Mouse (Mus musculus) heart, embryonic 16.5 days (tissue): ENCODE results near the gene Glb1l. TPM values are rescaled to one million over a fixed set of nuclear protein-coding genes. Genes with fewer than 3 reads are reported as not detected.

Experiments used
- ATAC-seq: fragments of 200-750 bp; cut with Nextera tagmentation; replicated peaks from 2 replicates; pipeline ENCODE4 v1.8.0; 2017; ENCODE audit warnings: moderate number of reproducible peaks; ENCODE audit not compliant: insufficient read depth, low FRiP score; ENCODE audit errors: extremely low read depth
- H3K27ac ChIP-seq: fragments of 300-500 bp; sonication (generic); 2 replicates; pipeline ENCODE4 v1.5.1; 2014; ENCODE audit warnings: mild to moderate bottlenecking, low read length, control low read depth, moderate library complexity
- H3K27me3 ChIP-seq: fragments of 300-500 bp; sonication (generic); 2 replicates; pipeline ENCODE4 v1.6.1; 2014; ENCODE audit warnings: low read length, mixed read lengths; ENCODE audit not compliant: control insufficient read depth, insufficient read depth
- H3K36me3 ChIP-seq: fragments of 300-500 bp; sonication (generic); 2 replicates; pipeline ENCODE4 v1.6.1; 2014; ENCODE audit not compliant: control insufficient read depth, insufficient read depth
- H3K4me1 ChIP-seq: fragments of 300-500 bp; sonication (generic); 2 replicates; pipeline ENCODE4 v1.6.1; 2014; ENCODE audit warnings: low read length, mixed read lengths; ENCODE audit not compliant: control insufficient read depth, insufficient read depth
- H3K4me2 ChIP-seq: fragments of 300-500 bp; sonication (generic); 2 replicates; pipeline ENCODE4 v1.6.1; 2014; ENCODE audit warnings: low read depth, mild to moderate bottlenecking, control low read depth, low read length
- H3K4me3 ChIP-seq: fragments of 300-500 bp; sonication (generic); 2 replicates; pipeline ENCODE4 v1.5.1; 2014; ENCODE audit warnings: mild to moderate bottlenecking, control low read depth, low read length
- H3K9ac ChIP-seq: fragments of 300-500 bp; sonication (generic); 2 replicates; pipeline ENCODE4 v1.6.1; 2014; ENCODE audit warnings: low read length, control low read depth
- H3K9me3 ChIP-seq: fragments of 300-500 bp; sonication (generic); replicated peaks from 2 replicates; pipeline ENCODE4 v1.6.1; 2016; ENCODE audit warnings: low read length; ENCODE audit not compliant: control insufficient read depth
- WGBS: fragments of 180-500 bp; shearing (Covaris S2); extraction: QIAGEN DNeasy Blood & Tissue Kit; methylation state at CpG from one replicate; pipeline ENCODE4 v1.1.7; 2014; 5-methylcytosine and 5-hydroxymethylcytosine counted together
- polyA plus RNA-seq: library from polyadenylated mRNA; unstranded; fragments of >200 nt; fragmentation: Nextera tagmentation; extraction: Ambion mirVana; gene quantifications from 2 replicates; pipeline ENCODE4 v1.2.1, GENCODE M21; 2015

The Glb1l gene
- polyA plus RNA-seq, 1 experiment from 2014 or later: 8.8 TPM

DNA sequence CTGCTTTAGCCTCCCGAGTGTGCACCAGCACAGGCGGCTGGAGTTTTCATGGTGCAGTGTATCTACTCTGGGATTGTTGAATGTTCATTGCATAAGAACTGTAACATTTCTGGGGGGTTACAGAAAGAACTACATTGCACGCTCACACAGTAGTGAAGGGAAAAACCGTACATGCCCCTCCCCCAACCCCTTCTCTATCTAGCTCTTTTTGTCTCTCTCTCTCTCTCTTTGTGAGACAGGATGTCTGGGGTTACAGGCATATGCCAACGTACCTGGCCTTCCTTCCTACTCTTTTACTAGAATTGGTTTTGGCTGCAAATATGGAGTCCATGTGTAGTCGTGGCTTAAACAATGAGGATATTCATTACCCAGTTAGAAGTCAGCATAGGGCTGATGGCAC, 12.3 kb upstream of the Glb1l start:
- H3K27me3 ChIP-seq: peaks cover 7% of the 10 kb centered on the region; the same call in 1 of the 2 replicates
- 69% methylated on average over 6 of the region's 6 CpGs for WGBS
- H3K27ac ChIP-seq: no peak overlapping the region

DNA sequence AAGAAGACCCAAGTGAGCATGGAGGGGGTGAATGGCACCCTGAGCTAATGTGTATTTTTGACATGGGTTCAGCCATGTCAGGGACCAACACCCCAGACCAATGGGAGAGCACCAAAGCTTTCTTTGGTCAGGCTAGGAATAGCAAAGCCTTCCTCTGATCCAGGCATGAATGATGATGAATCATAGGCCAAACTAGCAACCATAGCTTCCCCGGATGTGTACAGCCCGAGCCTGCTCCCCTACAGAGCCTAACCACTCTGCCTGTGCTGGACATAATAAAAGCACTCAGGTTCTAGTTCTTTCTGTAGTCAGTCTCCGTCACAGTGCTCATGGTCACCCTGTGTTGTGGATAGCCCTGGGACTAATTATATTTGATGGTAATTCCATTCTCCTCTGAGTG, 10.9 kb upstream of the Glb1l start:
- H3K4me3 ChIP-seq: no peak overlapping the region
- no peak overlapping the region for H3K9ac ChIP-seq
- H3K9me3 ChIP-seq: no peaks in the 10 kb centered on the region
- no peak overlapping the region for H3K27ac ChIP-seq
- ATAC-seq: no peak
- peaks cover 13% of the 10 kb centered on the region for H3K4me1 ChIP-seq
- no peaks in the 10 kb centered on the region for H3K36me3 ChIP-seq
- no peak overlapping the region for H3K4me2 ChIP-seq
- 74% methylated on average over 3 of the region's 3 CpGs for WGBS
- peaks cover 7% of the 10 kb centered on the region; the same call in 1 of the 2 replicates for H3K27me3 ChIP-seq

More for the DNA sequence above, 12.3 kb upstream of the Glb1l start:
- no peaks in the 10 kb centered on the region for H3K36me3 ChIP-seq
- no peak overlapping the region for H3K4me2 ChIP-seq
- no peak overlapping the region for H3K4me3 ChIP-seq
- peaks cover 12% of the 10 kb centered on the region for H3K4me1 ChIP-seq
- ATAC-seq: no peak
- no peaks in the 10 kb centered on the region for H3K9me3 ChIP-seq
- H3K9ac ChIP-seq: no peak overlapping the region

DNA sequence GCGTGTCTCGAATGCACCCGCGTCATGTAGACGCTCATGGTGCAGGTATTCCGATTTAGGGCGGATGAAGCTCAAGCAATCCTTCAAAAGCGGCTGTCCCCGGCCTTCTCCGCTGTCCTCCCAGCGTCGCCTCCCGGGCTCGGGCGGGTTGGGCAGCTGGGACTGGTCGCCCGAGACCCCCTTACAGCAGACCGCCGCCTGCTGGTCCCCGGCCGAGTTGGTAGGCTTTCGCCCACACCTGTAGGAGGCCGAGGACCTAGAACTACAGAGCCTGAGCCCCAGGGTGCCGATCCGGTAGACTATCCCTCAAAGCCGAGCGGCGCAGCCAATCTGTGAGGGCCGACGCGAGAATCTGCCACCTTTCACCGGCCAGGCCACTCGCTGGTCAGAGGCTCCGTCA, 8.9 kb upstream of the Glb1l start, which contains the start of gene Tuba4a:
Gene Tuba4a, minus strand, starts transcription at position 335 of the 400 bp plus-strand sequence.
- Histone ChIP-seq H3K9ac (peak within 1 kb of the TSS; percentile 72), H3K36me3 (peaks cover 6% of the 10 kb centered on the region; the same call in 1 of the 2 replicates), H3K9me3 (no peaks in the 10 kb centered on the region), H3K4me2 (peak within 1 kb of the TSS; percentile 98), H3K4me3 (peak within 1 kb of the TSS; percentile 71), H3K4me1 (peaks cover 10% of the 10 kb centered on the region), H3K27me3 (peaks cover 7% of the 10 kb centered on the region; the same call in 1 of the 2 replicates), H3K27ac (peak within 1 kb of the TSS; percentile 30)
- peak; percentile 38; the same call in 1 of the 2 replicates for ATAC-seq
- under 1% methylated on average over 34 of the region's 34 CpGs for WGBS

DNA sequence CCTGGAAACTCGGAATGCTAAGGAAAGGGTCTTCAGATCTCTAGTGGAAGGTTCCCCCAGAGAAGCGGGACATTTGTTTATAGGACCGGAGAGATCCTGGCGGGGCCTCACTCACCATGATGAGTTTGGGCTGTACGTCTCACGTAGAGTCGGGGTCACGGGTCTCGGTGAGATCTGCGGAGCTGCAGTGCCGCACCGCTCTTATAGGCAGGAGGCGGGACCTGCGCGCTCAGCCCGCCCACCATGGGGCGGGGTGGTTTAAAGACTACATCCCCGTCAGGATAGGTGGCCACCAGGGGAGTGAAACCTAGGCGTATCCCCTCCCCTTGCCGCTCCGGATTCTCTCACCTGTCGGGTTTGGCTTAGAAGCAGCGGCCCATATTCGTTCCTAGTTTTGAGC, 8.5 kb upstream of the Glb1l start:
- Histone ChIP-seq H3K4me1 (peaks cover 10% of the 10 kb centered on the region), H3K9ac (peak overlapping the region; percentile 72), H3K27me3 (peaks cover 7% of the 10 kb centered on the region; the same call in 1 of the 2 replicates), H3K27ac (peak overlapping the region; percentile 30; the same call in 1 of the 2 replicates), H3K4me2 (peak overlapping the region; percentile 98), H3K4me3 (peak overlapping the region; percentile 71), H3K36me3 (peaks cover 8% of the 10 kb centered on the region), H3K9me3 (no peaks in the 10 kb centered on the region)
- peak; percentile 89 for ATAC-seq
- under 1% methylated on average over 24 of the region's 24 CpGs for WGBS

DNA sequence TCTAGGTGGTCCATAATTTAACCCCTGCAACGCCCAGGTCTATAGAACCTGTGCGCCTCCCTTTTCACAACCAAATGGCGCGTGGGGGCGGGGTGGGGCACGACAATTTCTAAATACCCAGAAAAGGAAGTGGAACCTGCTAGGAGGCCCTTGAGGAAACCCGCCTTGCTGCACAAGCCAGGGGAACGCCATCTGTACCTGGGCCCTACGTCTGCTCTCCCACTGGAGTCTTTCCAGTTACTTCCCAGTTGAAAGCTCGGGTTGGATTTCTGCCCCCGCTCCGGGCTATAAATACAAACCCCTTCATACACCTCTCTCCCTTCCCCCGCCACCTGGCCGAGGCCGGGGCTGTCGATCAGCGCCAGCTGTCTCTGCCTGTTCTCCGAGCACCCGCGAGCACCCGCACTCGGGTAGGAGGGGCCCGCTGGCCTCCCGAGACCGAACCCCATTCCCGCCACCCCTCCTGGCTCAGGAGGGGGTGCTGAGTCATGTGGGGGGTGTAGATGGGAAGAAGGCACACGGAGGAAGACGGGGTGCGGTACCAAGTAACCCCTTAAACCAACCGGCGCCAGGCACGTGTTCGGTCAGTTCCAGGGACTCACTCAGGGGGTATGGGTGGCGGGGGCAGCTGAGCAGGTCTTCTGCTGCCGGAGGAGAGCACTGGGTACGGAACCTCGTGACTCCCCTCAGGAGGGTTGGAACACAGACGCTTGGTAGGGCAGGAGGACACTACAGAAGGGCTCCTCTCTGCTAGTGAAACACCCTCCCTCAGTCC, 7.8 kb upstream of the Glb1l start:
- Histone ChIP-seq H3K9me3 (no peaks in the 10 kb centered on the region), H3K27ac (peak overlapping the region; percentile 30), H3K4me1 (peaks cover 10% of the 10 kb centered on the region), H3K27me3 (peaks cover 7% of the 10 kb centered on the region; the same call in 1 of the 2 replicates), H3K4me3 (peak overlapping the region; percentile 71), H3K36me3 (peaks cover 13% of the 10 kb centered on the region), H3K4me2 (peak overlapping the region; percentile 98), H3K9ac (peak overlapping the region; percentile 72)
- 1% methylated on average over 38 of the region's 38 CpGs for WGBS
- ATAC-seq: peak; percentile 30; the same call in 1 of the 2 replicates

DNA sequence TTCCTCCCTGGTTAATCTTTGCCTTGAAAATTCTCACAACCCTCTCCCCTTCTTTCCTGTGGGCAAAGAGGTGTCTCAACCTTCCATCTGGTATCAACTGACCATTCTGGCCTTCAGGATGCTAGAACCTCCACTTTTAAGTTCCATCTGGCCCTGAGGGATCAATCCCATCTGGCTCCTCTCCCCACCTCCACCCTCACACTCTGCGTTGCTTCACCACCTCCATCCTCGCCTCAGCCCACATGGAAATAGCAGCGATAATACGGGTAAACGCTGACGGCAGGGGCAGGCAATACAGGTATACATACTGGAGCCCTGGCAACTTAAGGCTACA, 7.2 kb upstream of the Glb1l start:
- peak overlapping the region; percentile 98 for H3K4me2 ChIP-seq
- peaks cover 10% of the 10 kb centered on the region for H3K4me1 ChIP-seq
- H3K27me3 ChIP-seq: peaks cover 7% of the 10 kb centered on the region; the same call in 1 of the 2 replicates
- H3K27ac ChIP-seq: 0 out of 2 replicates have a peak overlapping the region, but pooled peaks have one; percentile 17
- H3K9ac ChIP-seq: peak overlapping the region; percentile 72
- ATAC-seq: no peak
- no peaks in the 10 kb centered on the region for H3K9me3 ChIP-seq
- H3K4me3 ChIP-seq: peak overlapping the region; percentile 71
- peaks cover 17% of the 10 kb centered on the region for H3K36me3 ChIP-seq
- 2% methylated on average over 6 of the region's 6 CpGs for WGBS

DNA sequence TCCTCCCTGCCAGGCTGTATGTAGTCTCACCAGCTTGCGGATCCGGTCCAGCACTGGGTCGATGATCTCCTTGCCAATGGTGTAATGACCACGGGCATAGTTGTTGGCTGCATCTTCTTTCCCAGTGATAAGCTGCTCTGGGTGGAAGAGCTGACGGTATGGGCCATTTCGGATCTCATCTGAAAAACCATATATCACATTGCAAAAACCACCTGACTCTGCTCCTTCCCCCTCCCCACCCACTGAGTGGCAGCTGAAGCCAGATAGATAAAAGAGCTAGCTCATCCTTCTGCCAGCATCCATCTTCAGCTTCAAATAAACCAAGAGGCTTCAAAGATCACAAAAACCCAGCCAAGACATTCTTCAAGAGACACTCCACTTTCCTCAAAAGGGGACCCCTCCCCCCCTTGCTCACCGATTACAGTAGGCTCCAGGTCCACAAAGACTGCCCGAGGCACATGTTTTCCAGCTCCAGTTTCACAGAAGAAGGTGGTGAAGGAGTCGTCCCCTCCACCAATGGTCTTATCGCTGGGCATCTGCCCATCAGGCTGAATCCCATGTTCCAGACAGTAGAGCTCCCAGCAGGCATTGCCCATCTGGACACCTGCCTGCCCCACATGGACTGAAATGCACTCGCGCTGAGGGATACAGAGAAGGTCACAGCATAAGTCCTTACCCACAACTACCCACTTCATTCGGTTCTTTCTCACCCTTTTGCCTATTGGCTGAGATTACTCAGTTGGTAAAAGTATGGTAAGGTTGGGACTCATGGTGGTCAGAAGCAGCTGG, 6.4 kb upstream of the Glb1l start:
- peaks cover 15% of the 10 kb centered on the region for H3K4me1 ChIP-seq
- H3K36me3 ChIP-seq: peaks cover 20% of the 10 kb centered on the region
- H3K27ac ChIP-seq: no peak overlapping the region
- no peak for ATAC-seq
- no peak overlapping the region for H3K9ac ChIP-seq
- peaks cover 7% of the 10 kb centered on the region; the same call in 1 of the 2 replicates for H3K27me3 ChIP-seq
- 62% methylated on average over 13 of the region's 13 CpGs for WGBS
- H3K4me3 ChIP-seq: peak overlapping the region; percentile 71; the same call in 1 of the 2 replicates
- no peaks in the 10 kb centered on the region for H3K9me3 ChIP-seq
- peak overlapping the region; percentile 98 for H3K4me2 ChIP-seq

DNA sequence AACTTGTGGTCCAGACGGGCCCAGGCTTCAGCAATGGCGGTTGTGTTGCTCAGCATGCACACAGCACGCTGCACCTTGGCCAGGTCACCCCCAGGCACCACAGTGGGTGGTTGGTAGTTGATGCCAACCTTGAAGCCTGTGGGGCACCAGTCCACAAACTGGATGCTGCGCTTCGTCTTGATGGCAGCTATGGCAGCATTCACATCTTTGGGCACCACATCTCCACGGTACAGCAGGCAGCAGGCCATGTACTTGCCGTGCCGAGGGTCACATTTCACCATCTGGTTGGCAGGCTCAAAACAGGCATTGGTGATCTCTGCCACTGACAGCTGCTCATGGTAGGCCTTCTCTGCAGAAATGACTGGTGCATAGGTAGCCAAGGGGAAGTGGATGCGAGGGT, 5.2 kb upstream of the Glb1l start:
- no peak overlapping the region for H3K4me2 ChIP-seq
- H3K4me1 ChIP-seq: peaks cover 22% of the 10 kb centered on the region
- peaks cover 5% of the 10 kb centered on the region; the same call in 1 of the 2 replicates for H3K27me3 ChIP-seq
- peaks cover 22% of the 10 kb centered on the region for H3K36me3 ChIP-seq
- H3K4me3 ChIP-seq: no peak overlapping the region
- H3K9me3 ChIP-seq: no peaks in the 10 kb centered on the region
- H3K27ac ChIP-seq: no peak overlapping the region
- no peak for ATAC-seq
- no peak overlapping the region for H3K9ac ChIP-seq
- 91% methylated on average over 9 of the region's 9 CpGs for WGBS
